Mouse (Mus musculus): ENCODE data around the gene Poc1a.

DNA sequence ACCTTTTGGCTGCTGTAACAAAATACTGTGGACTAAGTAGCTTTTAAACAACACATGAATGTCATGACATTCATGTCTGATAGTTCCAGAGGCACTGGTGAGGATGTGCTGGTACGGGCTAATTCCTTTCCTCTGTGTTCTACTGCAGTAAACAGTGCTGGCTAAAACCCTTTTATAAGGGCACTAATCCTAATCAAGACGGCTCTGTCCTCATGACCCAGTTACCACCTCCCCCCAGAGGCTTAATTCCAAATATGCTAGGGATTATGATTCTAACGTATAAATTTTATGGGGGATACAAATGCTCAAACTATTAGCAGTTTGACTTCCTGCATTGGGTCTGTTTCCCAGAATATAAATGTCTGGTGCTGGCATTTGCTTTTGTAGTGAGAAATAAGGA is 33.3 kb downstream of the Poc1a start:
- TF ChIP-seq MAX (IDR thresholded peaks at IDR 0.05; ENCODE audit: low read depth) (no peak), CEBPB (IDR thresholded peaks at IDR 0.05; ENCODE audit: insufficient read depth, poor library complexity, severe bottlenecking) (no peak), POLR2A (IDR thresholded peaks at IDR 0.05; ENCODE audit: insufficient read length, low read depth) (no peak), USF1 (IDR thresholded peaks at IDR 0.05; ENCODE audit: low read depth) (no peak), SRF (IDR thresholded peaks at IDR 0.05; ENCODE audit: control insufficient read depth, insufficient read length, low read depth) (no peak), POLR2AphosphoS2 (IDR thresholded peaks at IDR 0.05; ENCODE audit: insufficient read length, low read depth) (no peak), MYOG (IDR thresholded peaks at IDR 0.05; ENCODE audit: control insufficient read depth in 1 of 3, insufficient read depth in 1 of 3, insufficient read length in 2 of 3, low read depth in 2 of 3) (no peak), REST (IDR thresholded peaks at IDR 0.05; ENCODE audit: insufficient read depth, insufficient read length) (no peak)

All from myocyte (in vitro differentiated cells).